Mouse (Mus musculus): ENCODE measurements around the gene Espnl. TPM values are rescaled to one million over a fixed set of nuclear protein-coding genes. Genes with fewer than 3 reads are reported as not detected.

Gene Espnl
- polyA plus RNA-seq, 1 experiment from 2014 or later, result 0.18 TPM

DNA sequence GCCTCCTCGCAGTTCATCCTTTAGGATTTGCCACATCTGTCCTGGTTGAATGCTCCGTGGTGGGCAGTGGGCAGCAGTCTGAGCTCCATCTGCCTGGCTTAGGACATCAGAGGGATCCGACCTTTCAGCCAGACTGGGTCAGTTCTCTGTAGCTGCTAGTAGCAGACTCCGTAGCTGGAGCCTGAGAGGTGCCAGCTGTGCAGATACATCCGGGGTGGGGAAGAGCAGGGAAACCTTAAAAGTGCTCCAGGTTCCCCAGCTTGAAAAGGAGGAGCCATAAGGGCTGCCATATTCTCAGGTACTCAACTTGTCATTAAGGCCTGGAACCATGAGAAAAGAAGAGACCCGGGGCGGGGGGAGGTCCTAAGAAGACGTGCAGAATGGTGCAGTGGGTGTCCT lies 43.9 kb downstream of the Espnl start:
- Histone ChIP-seq H3K4me2 (replicated peaks) (peak overlapping the region; percentile 87), H3K4me3 (peak overlapping the region; percentile 42), H3K36me3 (peaks cover 10% of the 10 kb centered on the region), H3K9ac (peak overlapping the region; percentile 68; the same call in 1 of the 2 replicates), H3K27ac (no peak overlapping the region), H3K27me3 (0 out of 2 replicates have a peak, but pooled peaks cover 10% of the 10 kb centered on the region), H3K9me3 (no peaks in the 10 kb centered on the region), H3K4me1 (peaks cover 9% of the 10 kb centered on the region; the same call in 1 of the 2 replicates)
- 24% methylated on average over 8 of the region's 8 CpGs for WGBS
- ATAC-seq (ENCODE audit: insufficient number of reproducible peaks, insufficient read depth, low FRiP score, low TSS enrichment), result no peak

- Histone ChIP-seq H3K9ac (peak within 1 kb of the TSS; percentile 68), H3K27ac (no peak within 1 kb of the TSS), H3K27me3 (0 out of 2 replicates have a peak, but pooled peaks cover 10% of the 10 kb centered on the region), H3K4me3 (peak within 1 kb of the TSS; percentile 42), H3K4me1 (peaks cover 9% of the 10 kb centered on the region; the same call in 1 of the 2 replicates), H3K9me3 (no peaks in the 10 kb centered on the region), H3K36me3 (peaks cover 15% of the 10 kb centered on the region), H3K4me2 (replicated peaks) (peak within 1 kb of the TSS; percentile 87)
- 0 out of 2 replicates have a peak, but pooled peaks have one; percentile 36 for ATAC-seq (ENCODE audit: insufficient number of reproducible peaks, insufficient read depth, low FRiP score, low TSS enrichment)
- 1% methylated on average over 67 of the region's 68 CpGs for whole genome bisulfite sequencing
These were observed 44.6 kb downstream of the Espnl start, which contains the start of gene Erfe for GRCm38 (mm10) chr1:91366215-91367108. TSS of gene Erfe (plus strand) at chr1:91366430.

DNA sequence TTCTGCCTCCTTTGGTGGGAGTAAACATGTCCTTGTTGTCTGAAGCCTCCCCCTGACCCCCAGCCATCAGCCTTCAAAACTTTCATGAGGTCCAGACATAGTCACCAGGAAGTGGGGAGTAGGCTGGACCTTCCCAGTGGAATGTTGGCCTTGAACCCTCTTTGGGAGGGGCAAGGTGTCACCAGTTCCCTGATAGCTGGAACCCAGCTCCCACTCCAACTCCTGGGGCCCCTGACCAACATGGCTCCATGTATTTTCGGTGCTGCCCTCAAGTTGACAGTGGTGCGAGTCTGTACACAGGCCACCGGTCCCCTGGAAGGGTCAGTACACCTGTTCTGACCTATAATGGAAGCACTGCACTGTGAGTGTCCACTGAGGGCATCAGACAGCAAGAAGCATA lies 45.4 kb downstream of the Espnl start:
- Histone ChIP-seq H3K9ac (no peak overlapping the region), H3K4me1 (peaks cover 9% of the 10 kb centered on the region; the same call in 1 of the 2 replicates), H3K4me2 (replicated peaks) (no peak overlapping the region), H3K9me3 (no peaks in the 10 kb centered on the region), H3K27me3 (0 out of 2 replicates have a peak, but pooled peaks cover 10% of the 10 kb centered on the region), H3K36me3 (peaks cover 23% of the 10 kb centered on the region), H3K27ac (no peak overlapping the region), H3K4me3 (no peak overlapping the region)
- WGBS, result 95% methylated on average over 3 of the region's 3 CpGs
- ATAC-seq (ENCODE audit: insufficient number of reproducible peaks, insufficient read depth, low FRiP score, low TSS enrichment), result no peak

DNA sequence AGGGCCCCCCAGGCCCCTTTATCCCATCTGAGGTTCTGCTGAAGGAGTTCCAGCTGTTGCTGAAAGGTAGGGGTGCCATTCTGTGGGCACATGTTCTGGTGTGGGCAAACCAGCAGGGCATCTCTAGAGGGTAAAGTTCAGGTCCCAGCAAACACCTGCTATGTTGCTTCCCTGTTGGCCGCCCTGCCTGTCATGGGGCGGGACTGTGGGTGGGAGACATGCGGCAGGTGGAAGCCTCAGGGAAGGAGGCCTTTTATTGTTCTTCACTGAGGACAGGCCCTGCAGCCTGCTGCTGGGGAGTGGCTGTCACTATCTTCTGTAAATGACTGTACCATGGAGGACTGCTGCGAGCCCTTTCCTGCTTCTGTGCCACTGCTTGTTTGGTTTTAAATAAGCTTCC lies 47.5 kb downstream of the Espnl start:
- H3K4me2 ChIP-seq (replicated peaks), result no peak overlapping the region
- 0 out of 2 replicates have a peak, but pooled peaks cover 10% of the 10 kb centered on the region for H3K27me3 ChIP-seq
- ATAC-seq (ENCODE audit: insufficient number of reproducible peaks, insufficient read depth, low FRiP score, low TSS enrichment), result no peak
- H3K9ac ChIP-seq, result no peak overlapping the region
- H3K4me1 ChIP-seq, result peaks cover 9% of the 10 kb centered on the region; the same call in 1 of the 2 replicates
- no peak overlapping the region for H3K4me3 ChIP-seq
- H3K9me3 ChIP-seq, result no peaks in the 10 kb centered on the region
- H3K27ac ChIP-seq, result no peak overlapping the region
- WGBS, result 79% methylated on average over 4 of the region's 4 CpGs
- H3K36me3 ChIP-seq, result peaks cover 43% of the 10 kb centered on the region

GRCm38 (mm10) chr1:91370055-91370454 lies 48.2 kb downstream of the Espnl start:
- no peak overlapping the region for H3K9ac ChIP-seq
- 88% methylated on average over 23 of the region's 23 CpGs for WGBS
- H3K4me3 ChIP-seq, result no peak overlapping the region
- H3K27ac ChIP-seq, result no peak overlapping the region
- H3K27me3 ChIP-seq, result 0 out of 2 replicates have a peak, but pooled peaks cover 10% of the 10 kb centered on the region
- H3K4me2 ChIP-seq (replicated peaks), result no peak overlapping the region
- H3K36me3 ChIP-seq, result peaks cover 50% of the 10 kb centered on the region
- H3K9me3 ChIP-seq, result no peaks in the 10 kb centered on the region
- ATAC-seq (ENCODE audit: insufficient number of reproducible peaks, insufficient read depth, low FRiP score, low TSS enrichment), result no peak
- peaks cover 9% of the 10 kb centered on the region; the same call in 1 of the 2 replicates for H3K4me1 ChIP-seq

GRCm38 (mm10) chr1:91373414-91373835 lies 51.5 kb downstream of the Espnl start:
- peaks cover 83% of the 10 kb centered on the region for H3K36me3 ChIP-seq

DNA sequence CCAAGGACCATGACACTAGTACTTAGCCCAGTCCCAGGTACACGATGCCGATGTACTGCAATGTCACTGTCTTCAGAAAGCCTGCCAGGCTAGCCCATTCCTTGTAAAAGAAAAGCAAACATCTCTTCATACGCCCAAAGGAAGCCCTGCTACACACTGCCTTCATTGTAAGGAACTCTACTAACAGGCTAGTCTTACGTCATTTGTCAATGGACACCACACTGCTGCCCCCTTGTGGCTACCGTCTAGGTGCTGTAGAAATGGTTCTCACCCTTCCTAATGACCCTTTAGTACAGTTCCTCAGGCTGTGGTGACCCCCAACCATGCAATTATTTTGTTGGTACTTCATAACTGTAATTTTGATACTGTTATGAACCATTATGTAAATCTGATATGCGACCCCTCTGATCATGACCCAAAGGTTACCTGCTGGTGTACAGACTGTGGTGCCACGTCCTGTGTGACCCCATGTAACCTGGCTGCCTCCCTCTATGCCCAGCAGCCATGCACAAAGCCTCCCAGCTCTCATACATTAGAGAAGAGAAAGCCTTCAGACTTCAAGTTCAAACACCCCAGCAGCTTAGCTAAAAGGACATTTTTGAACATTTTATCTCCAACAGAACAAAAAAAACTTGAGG lies 58.7 kb downstream of the Espnl start:
- WGBS, result 59% methylated on average over 7 of the region's 7 CpGs
- no peak for ATAC-seq (ENCODE audit: insufficient number of reproducible peaks, insufficient read depth, low FRiP score, low TSS enrichment)
- no peak overlapping the region for H3K27ac ChIP-seq

More at GRCm38 (mm10) chr1:91373414-91373835, 51.5 kb downstream of the Espnl start:
- 91% methylated on average over 6 of the region's 6 CpGs for WGBS
- Histone ChIP-seq H3K9ac (no peak overlapping the region), H3K4me2 (replicated peaks) (no peak overlapping the region), H3K4me3 (no peak overlapping the region), H3K9me3 (no peaks in the 10 kb centered on the region), H3K27ac (no peak overlapping the region), H3K4me1 (no peaks in the 10 kb centered on the region), H3K27me3 (no peaks in the 10 kb centered on the region)
- no peak for ATAC-seq (ENCODE audit: insufficient number of reproducible peaks, insufficient read depth, low FRiP score, low TSS enrichment)

DNA sequence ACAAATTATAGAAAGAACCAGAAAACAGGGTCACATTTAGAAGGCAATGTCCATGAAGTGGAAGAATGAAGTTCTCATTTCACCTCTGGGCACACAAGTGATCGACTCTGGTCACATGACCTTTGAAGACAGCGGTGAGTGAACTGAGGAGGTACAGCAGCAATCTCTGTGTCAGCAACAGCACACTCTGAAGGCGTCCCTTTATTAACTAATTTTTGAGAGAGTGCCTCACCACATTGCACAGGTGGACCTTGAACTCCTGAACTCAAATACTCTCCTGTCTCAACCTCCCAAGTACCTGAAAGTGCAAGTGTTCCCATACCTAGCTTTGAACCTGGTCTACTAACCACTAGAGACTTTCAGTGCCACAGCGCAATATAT lies 59.2 kb downstream of the Espnl start:
- 91% methylated on average over 4 of the region's 4 CpGs for WGBS

More for the DNA sequence above, 58.7 kb downstream of the Espnl start:
- H3K4me1 ChIP-seq, result no peaks in the 10 kb centered on the region
- H3K9me3 ChIP-seq, result no peaks in the 10 kb centered on the region
- peaks cover 93% of the 10 kb centered on the region for H3K36me3 ChIP-seq
- no peak overlapping the region for H3K4me3 ChIP-seq
- H3K27me3 ChIP-seq, result no peaks in the 10 kb centered on the region
- H3K9ac ChIP-seq, result no peak overlapping the region
- H3K4me2 ChIP-seq (replicated peaks), result no peak overlapping the region

DNA sequence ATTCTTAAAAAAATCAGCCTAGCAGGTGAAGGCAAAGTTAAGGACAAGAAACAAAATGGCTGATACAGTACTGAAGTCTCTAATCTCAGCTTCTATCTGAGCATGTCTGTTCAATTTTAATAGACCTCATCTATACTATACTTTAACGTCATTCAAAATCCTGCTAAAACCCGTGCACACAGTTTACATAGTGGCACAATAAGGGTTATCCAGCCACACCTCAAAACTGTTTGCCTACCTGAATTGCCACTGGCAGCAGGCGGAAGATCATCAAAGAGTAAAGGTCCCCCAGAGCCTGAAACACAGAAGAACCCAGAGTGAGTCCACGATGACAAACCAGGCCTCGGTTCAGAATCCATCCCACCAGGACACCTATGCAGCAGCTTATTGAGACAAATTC lies 68.5 kb downstream of the Espnl start:
- no peak overlapping the region for H3K9ac ChIP-seq
- no peak overlapping the region for H3K4me2 ChIP-seq (replicated peaks)
- no peak for ATAC-seq (ENCODE audit: insufficient number of reproducible peaks, insufficient read depth, low FRiP score, low TSS enrichment)
- no peak overlapping the region for H3K4me3 ChIP-seq
- H3K4me1 ChIP-seq, result no peaks in the 10 kb centered on the region
- no peaks in the 10 kb centered on the region for H3K27me3 ChIP-seq
- WGBS, result 93% methylated on average over 5 of the region's 5 CpGs
- H3K9me3 ChIP-seq, result no peaks in the 10 kb centered on the region
- H3K27ac ChIP-seq, result no peak overlapping the region
- H3K36me3 ChIP-seq, result peaks cover 71% of the 10 kb centered on the region

More for the DNA sequence above, 59.2 kb downstream of the Espnl start:
- peaks cover 92% of the 10 kb centered on the region for H3K36me3 ChIP-seq
- no peaks in the 10 kb centered on the region for H3K9me3 ChIP-seq
- no peak overlapping the region for H3K4me3 ChIP-seq
- no peaks in the 10 kb centered on the region for H3K4me1 ChIP-seq
- H3K27ac ChIP-seq, result no peak overlapping the region
- no peak for ATAC-seq (ENCODE audit: insufficient number of reproducible peaks, insufficient read depth, low FRiP score, low TSS enrichment)
- no peak overlapping the region for H3K4me2 ChIP-seq (replicated peaks)
- no peaks in the 10 kb centered on the region for H3K27me3 ChIP-seq
- no peak overlapping the region for H3K9ac ChIP-seq

DNA sequence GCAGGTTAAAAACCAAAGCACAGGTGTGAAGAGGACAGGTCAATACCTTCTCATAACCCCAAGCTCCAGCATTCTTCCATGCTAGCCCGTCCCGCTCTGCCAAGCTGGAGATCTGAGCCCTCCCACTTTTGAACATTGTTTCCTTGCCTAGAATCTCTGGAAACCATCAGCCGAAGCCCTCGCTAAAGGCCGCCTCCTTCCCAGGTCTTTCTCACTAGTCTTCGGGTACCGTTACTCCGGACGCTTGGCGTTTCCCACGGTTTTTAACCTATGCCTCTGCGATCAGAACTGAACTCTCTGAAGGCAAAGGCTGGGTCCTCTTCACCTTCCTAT lies 76.0 kb downstream of the Espnl start:
- Histone ChIP-seq H3K27me3 (no peaks in the 10 kb centered on the region), H3K36me3 (peaks cover 18% of the 10 kb centered on the region), H3K4me1 (peaks cover 15% of the 10 kb centered on the region), H3K4me2 (replicated peaks) (peak overlapping the region; percentile 94), H3K9ac (peak overlapping the region; percentile 94), H3K27ac (peak overlapping the region; percentile 90), H3K9me3 (no peaks in the 10 kb centered on the region), H3K4me3 (peak overlapping the region; percentile 92)
- no peak for ATAC-seq (ENCODE audit: insufficient number of reproducible peaks, insufficient read depth, low FRiP score, low TSS enrichment)
- 1% methylated on average over 12 of the region's 12 CpGs for WGBS
